14 mouse cellular contexts compared by ENCODE assay signal in the genomic region with DNA sequence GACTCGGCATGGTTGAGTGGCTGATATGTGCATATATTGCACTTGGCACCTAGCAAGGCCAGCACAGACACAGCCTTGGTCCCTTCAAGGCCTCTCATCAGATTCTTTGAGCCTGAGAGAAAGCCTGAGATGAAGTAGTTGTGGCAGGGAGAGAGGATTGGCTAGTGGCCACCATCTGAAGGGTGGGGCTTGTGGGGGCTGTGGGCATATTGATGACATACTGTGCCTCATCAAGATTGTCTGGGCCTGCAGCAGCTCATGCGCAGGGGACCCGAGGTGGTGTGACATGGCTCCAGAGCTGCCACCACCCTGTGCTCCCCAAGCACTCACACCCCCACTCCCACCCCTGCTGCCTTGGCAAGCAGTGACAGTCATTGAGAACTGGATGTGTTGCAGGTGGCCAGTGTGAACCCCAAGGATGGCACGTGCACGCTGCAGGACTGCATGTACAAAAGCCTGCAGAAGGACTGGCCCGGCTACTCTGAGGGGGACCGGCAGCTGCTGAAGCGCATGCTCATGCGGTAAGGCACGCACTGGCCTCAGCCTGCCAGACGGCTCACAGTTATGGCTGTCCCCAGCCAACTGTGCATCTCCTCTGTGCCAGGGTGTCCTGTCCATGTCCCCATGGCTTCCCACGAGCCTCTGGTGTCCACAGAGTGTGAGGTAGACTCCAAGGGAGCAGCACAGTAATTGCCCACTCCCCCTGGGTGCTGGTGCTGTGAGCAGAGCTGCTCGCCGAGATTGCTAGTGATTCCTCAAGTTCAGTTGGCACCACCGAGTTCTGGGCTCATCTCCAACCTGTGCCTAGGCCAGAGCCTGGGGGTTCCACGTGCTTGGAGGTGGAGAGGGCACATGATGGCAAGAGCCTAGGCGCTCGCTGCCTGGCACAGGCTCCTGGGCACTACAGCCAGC. TPM values are rescaled to one million over a fixed set of nuclear protein-coding genes. Genes with fewer than 3 reads are reported as not detected.
DNase-seq lines count a peak whose midpoint lies in the region; ATAC-seq and TF ChIP-seq lines count a peak whose summit lies in the region.
"Had no signal": no experiment of that assay in that cellular context is flagged by ENCODE, and none has a peak within 500 bp of the region (broad histone marks: within the 10 kb centered on the region; RNA-seq: fewer than 3 reads in every experiment).

No protein-coding gene starts in this region.

- 0 out of 2 replicates have a peak, but pooled peaks have one; percentile 28 for ATAC-seq in forebrain, embryonic 13.5 days
- peak; percentile 31; the same call in 1 of the 2 replicates for ATAC-seq in hindbrain, embryonic 15.5 days (ENCODE audit: low FRiP score, low read depth)
- no peak for ATAC-seq in hindbrain, embryonic 11.5 days (ENCODE audit: low FRiP score)
- ATAC-seq in midbrain, postnatal 0 days (ENCODE audit: low FRiP score) = no peak; the same call in 1 of the 2 replicates
- ATAC-seq in erythroblast, adult 5-6 weeks (replicated peaks; ENCODE audit: low FRiP score, poor library complexity, severe bottlenecking) = no peak
- ATAC-seq: inflammation-experienced regulatory T-cells, adult 6 months had no signal

- no peak overlapping the region for H3K27ac ChIP-seq in forebrain, embryonic 13.5 days
- H3K27ac ChIP-seq in forebrain, embryonic 10.5 days = no peak overlapping the region
- no peak overlapping the region; the same call in 1 of the 2 replicates for H3K27ac ChIP-seq in hindbrain, embryonic 15.5 days (replicated peaks)
- no peak overlapping the region for H3K27ac ChIP-seq in hindbrain, embryonic 11.5 days (ENCODE audit: low read depth, low read length)
- H3K27ac ChIP-seq in midbrain, postnatal 0 days (ENCODE audit: low read depth, low read length) = no peak overlapping the region
- H3K27ac ChIP-seq in midbrain, embryonic 10.5 days (replicated peaks) = no peak overlapping the region
- H3K27ac ChIP-seq: liver, embryonic 13.5 days; macrophage had no signal

- no peak for TF ChIP-seq CTCF in midbrain, postnatal 0 days (IDR thresholded peaks at IDR 0.05)

- WGBS in forebrain, embryonic 13.5 days = 88% methylated on average over 18 of the region's 18 CpGs
- 94% methylated on average over 18 of the region's 18 CpGs for WGBS in forebrain, embryonic 10.5 days
- 83% methylated on average over 18 of the region's 18 CpGs for WGBS in hindbrain, embryonic 15.5 days
- 95% methylated on average over 18 of the region's 18 CpGs for WGBS in hindbrain, embryonic 11.5 days
- 90% methylated on average over 18 of the region's 18 CpGs for WGBS in midbrain, postnatal 0 days
- 94% methylated on average over 18 of the region's 18 CpGs for WGBS in midbrain, embryonic 10.5 days

- no peak overlapping the region for H3K4me3 ChIP-seq in forebrain, embryonic 13.5 days
- H3K4me3 ChIP-seq in forebrain, embryonic 10.5 days = no peak overlapping the region
- no peak overlapping the region for H3K4me3 ChIP-seq in hindbrain, embryonic 15.5 days
- no peak overlapping the region for H3K4me3 ChIP-seq in hindbrain, embryonic 11.5 days (ENCODE audit: low read depth, low read length)
- no peak overlapping the region for H3K4me3 ChIP-seq in midbrain, postnatal 0 days (ENCODE audit: low read depth, low read length)
- H3K4me3 ChIP-seq in midbrain, embryonic 10.5 days = no peak overlapping the region
- H3K4me3 ChIP-seq: liver, embryonic 13.5 days had no signal

- no peaks in the 10 kb centered on the region for H3K4me1 ChIP-seq in forebrain, embryonic 13.5 days
- no peaks in the 10 kb centered on the region for H3K4me1 ChIP-seq in forebrain, embryonic 10.5 days
- H3K4me1 ChIP-seq in hindbrain, embryonic 15.5 days (replicated peaks) = no peaks in the 10 kb centered on the region
- H3K4me1 ChIP-seq in hindbrain, embryonic 11.5 days (replicated peaks; ENCODE audit: control insufficient read depth, insufficient read depth, low read length) = no peaks in the 10 kb centered on the region
- no peaks in the 10 kb centered on the region for H3K4me1 ChIP-seq in midbrain, postnatal 0 days (ENCODE audit: insufficient read depth, low read length)
- H3K4me1 ChIP-seq in midbrain, embryonic 10.5 days = no peaks in the 10 kb centered on the region
- H3K4me1 ChIP-seq: liver, embryonic 13.5 days had no signal

- H3K9ac ChIP-seq in forebrain, embryonic 13.5 days = no peak overlapping the region
- no peak overlapping the region for H3K9ac ChIP-seq in hindbrain, embryonic 15.5 days
- no peak overlapping the region for H3K9ac ChIP-seq in hindbrain, embryonic 11.5 days (ENCODE audit: low read depth, low read length)
- H3K9ac ChIP-seq in midbrain, postnatal 0 days (replicated peaks; ENCODE audit: low read length, poor library complexity, severe bottlenecking) = no peak overlapping the region
- H3K9ac ChIP-seq: liver, embryonic 13.5 days had no signal

- H3K27me3 ChIP-seq in forebrain, embryonic 13.5 days = no peaks in the 10 kb centered on the region
- H3K27me3 ChIP-seq in forebrain, embryonic 10.5 days (ENCODE audit: poor library complexity, severe bottlenecking) = no peaks in the 10 kb centered on the region
- no peaks in the 10 kb centered on the region for H3K27me3 ChIP-seq in hindbrain, embryonic 15.5 days
- no peaks in the 10 kb centered on the region for H3K27me3 ChIP-seq in hindbrain, embryonic 11.5 days (ENCODE audit: control insufficient read depth, insufficient read depth, low read length)
- H3K27me3 ChIP-seq in midbrain, postnatal 0 days (ENCODE audit: insufficient read depth, low read length) = no peaks in the 10 kb centered on the region
- H3K27me3 ChIP-seq in midbrain, embryonic 10.5 days (ENCODE audit: low read depth, poor library complexity, severe bottlenecking) = no peaks in the 10 kb centered on the region
- H3K27me3 ChIP-seq: liver, embryonic 13.5 days had no signal

- H3K9me3 ChIP-seq in forebrain, embryonic 13.5 days (replicated peaks) = no peaks in the 10 kb centered on the region
- no peaks in the 10 kb centered on the region for H3K9me3 ChIP-seq in forebrain, embryonic 10.5 days
- H3K9me3 ChIP-seq in hindbrain, embryonic 15.5 days = no peaks in the 10 kb centered on the region
- H3K9me3 ChIP-seq in hindbrain, embryonic 11.5 days (ENCODE audit: control insufficient read depth, low read length) = no peaks in the 10 kb centered on the region
- no peaks in the 10 kb centered on the region for H3K9me3 ChIP-seq in midbrain, postnatal 0 days (ENCODE audit: low read length)
- H3K9me3 ChIP-seq in midbrain, embryonic 10.5 days (replicated peaks) = no peaks in the 10 kb centered on the region
- H3K9me3 ChIP-seq: liver, embryonic 13.5 days had no signal

- DNase-seq in forebrain, embryonic 10.5 days (ENCODE audit: extremely low spot score, low spot score) = no peak
- no peak for DNase-seq in hindbrain, embryonic 11.5 days (ENCODE audit: low spot score)
- peak; percentile 47 for DNase-seq in midbrain, postnatal 0 days (ENCODE audit: low spot score)
- no peak for DNase-seq in midbrain, embryonic 10.5 days (ENCODE audit: low spot score)
- no peak for DNase-seq in ovary, postnatal 14 days (ENCODE audit: low spot score)
- DNase-seq: B cell, adult 2 months; liver, embryonic 13.5 days; thymus, postnatal 25 days had no signal

- H3K36me3 ChIP-seq in forebrain, embryonic 13.5 days (ENCODE audit: poor library complexity, severe bottlenecking) = peaks cover 94% of the 10 kb centered on the region
- H3K36me3 ChIP-seq in forebrain, embryonic 10.5 days (replicated peaks) = peaks cover 96% of the 10 kb centered on the region
- peaks cover 58% of the 10 kb centered on the region for H3K36me3 ChIP-seq in hindbrain, embryonic 15.5 days
- peaks cover 10% of the 10 kb centered on the region for H3K36me3 ChIP-seq in hindbrain, embryonic 11.5 days (ENCODE audit: control insufficient read depth, insufficient read depth, low read length)
- peaks cover 63% of the 10 kb centered on the region for H3K36me3 ChIP-seq in midbrain, postnatal 0 days (ENCODE audit: insufficient read depth, low read length)
- peaks cover 96% of the 10 kb centered on the region for H3K36me3 ChIP-seq in midbrain, embryonic 10.5 days

- no peak overlapping the region for H3K4me2 ChIP-seq in forebrain, embryonic 13.5 days
- H3K4me2 ChIP-seq in hindbrain, embryonic 15.5 days = no peak overlapping the region
- no peak overlapping the region for H3K4me2 ChIP-seq in hindbrain, embryonic 11.5 days (replicated peaks; ENCODE audit: low read depth, low read length)
- H3K4me2 ChIP-seq in midbrain, postnatal 0 days (ENCODE audit: low read depth, low read length, poor library complexity, severe bottlenecking) = no peak overlapping the region
- H3K4me2 ChIP-seq: liver, embryonic 13.5 days had no signal

RNA-seq across cellular contexts. Expression of a gene that starts 10.4 kb away (rescaled TPM):
- polyA plus RNA-seq in forebrain, embryonic 13.5 days (2015; fragmentation: Nextera tagmentation; extraction: Ambion mirVana) = 87.1 and 105 TPM in 2 replicates
- 166 and 170 TPM in 2 replicates for polyA plus RNA-seq in forebrain, embryonic 10.5 days (2016; fragmentation: Nextera tagmentation; extraction: Ambion mirVana)
- polyA plus RNA-seq in hindbrain, embryonic 15.5 days (2015; fragmentation: Nextera tagmentation; extraction: Ambion mirVana) = 146 and 152 TPM in 2 replicates
- polyA plus RNA-seq in hindbrain, embryonic 11.5 days (2014; fragmentation: Nextera tagmentation; extraction: Ambion mirVana) = 57.9 and 65.1 TPM in 2 replicates
- total RNA-seq in midbrain, postnatal 0 days (2014; rRNA removed) = 176 and 180 TPM in 2 replicates
- polyA plus RNA-seq in midbrain, postnatal 0 days (2015; fragmentation: Nextera tagmentation; extraction: Ambion mirVana) = 140 and 146 TPM in 2 replicates
- 126 and 137 TPM in 2 replicates for polyA plus RNA-seq in midbrain, embryonic 10.5 days (2016; fragmentation: Nextera tagmentation; extraction: Ambion mirVana)
- total RNA-seq in erythroblast, adult 5-6 weeks (2015; ENCODE audit: low replicate concordance) = 3.8 and 6.1 TPM in 2 replicates
- 1.4 and 7.7 TPM in 2 replicates for total RNA-seq in erythroblast, adult 5-6 weeks (2017; ENCODE audit: low replicate concordance)

RNA-seq across cellular contexts. Expression of a gene that starts 24.9 kb away (rescaled TPM):
- polyA plus RNA-seq in forebrain, embryonic 13.5 days (2015; fragmentation: Nextera tagmentation; extraction: Ambion mirVana) = 81.9 and 101 TPM in 2 replicates
- polyA plus RNA-seq in forebrain, embryonic 10.5 days (2016; fragmentation: Nextera tagmentation; extraction: Ambion mirVana) = 74.4 and 84.1 TPM in 2 replicates
- polyA plus RNA-seq in hindbrain, embryonic 15.5 days (2015; fragmentation: Nextera tagmentation; extraction: Ambion mirVana) = 150 and 172 TPM in 2 replicates
- 126 and 129 TPM in 2 replicates for polyA plus RNA-seq in hindbrain, embryonic 11.5 days (2014; fragmentation: Nextera tagmentation; extraction: Ambion mirVana)
- 279 and 392 TPM in 2 replicates for total RNA-seq in midbrain, postnatal 0 days (2014; rRNA removed)
- 230 and 247 TPM in 2 replicates for polyA plus RNA-seq in midbrain, postnatal 0 days (2015; fragmentation: Nextera tagmentation; extraction: Ambion mirVana)
- 73.3 and 78.8 TPM in 2 replicates for polyA plus RNA-seq in midbrain, embryonic 10.5 days (2016; fragmentation: Nextera tagmentation; extraction: Ambion mirVana)
- total RNA-seq in erythroblast, adult 5-6 weeks (2015; ENCODE audit: low replicate concordance) = 6.3 and 10.9 TPM in 2 replicates
- total RNA-seq in erythroblast, adult 5-6 weeks (2017; ENCODE audit: low replicate concordance) = 6.3 and 13.8 TPM in 2 replicates

RNA-seq across cellular contexts. Expression of a gene that starts 32.2 kb away (rescaled TPM):
- 0.65 and 0.68 TPM in 2 replicates for polyA plus RNA-seq in forebrain, embryonic 13.5 days (2015; fragmentation: Nextera tagmentation; extraction: Ambion mirVana)
- polyA plus RNA-seq in forebrain, embryonic 10.5 days (2016; fragmentation: Nextera tagmentation; extraction: Ambion mirVana) = 0.49 and 0.87 TPM in 2 replicates
- polyA plus RNA-seq in hindbrain, embryonic 15.5 days (2015; fragmentation: Nextera tagmentation; extraction: Ambion mirVana) = 1.1 and 2.2 TPM in 2 replicates
- 0.85 and 0.97 TPM in 2 replicates for polyA plus RNA-seq in hindbrain, embryonic 11.5 days (2014; fragmentation: Nextera tagmentation; extraction: Ambion mirVana)
- 1.8 and 2.2 TPM in 2 replicates for total RNA-seq in midbrain, postnatal 0 days (2014; rRNA removed)
- 0.74 and 1.4 TPM in 2 replicates for polyA plus RNA-seq in midbrain, postnatal 0 days (2015; fragmentation: Nextera tagmentation; extraction: Ambion mirVana)
- polyA plus RNA-seq in midbrain, embryonic 10.5 days (2016; fragmentation: Nextera tagmentation; extraction: Ambion mirVana) = 1.1 and 1.2 TPM in 2 replicates
- total RNA-seq in erythroblast, adult 5-6 weeks (2015; ENCODE audit: low replicate concordance) = 5.4 and 9.0 TPM in 2 replicates
- 0.98 and 2.3 TPM in 2 replicates for total RNA-seq in erythroblast, adult 5-6 weeks (2017; ENCODE audit: low replicate concordance)

RNA-seq across cellular contexts. Expression of a gene that starts 44.5 kb away (rescaled TPM):
- 16.5 and 16.6 TPM in 2 replicates for polyA plus RNA-seq in forebrain, embryonic 13.5 days (2015; fragmentation: Nextera tagmentation; extraction: Ambion mirVana)
- 20.8 and 22.7 TPM in 2 replicates for polyA plus RNA-seq in forebrain, embryonic 10.5 days (2016; fragmentation: Nextera tagmentation; extraction: Ambion mirVana)
- polyA plus RNA-seq in hindbrain, embryonic 15.5 days (2015; fragmentation: Nextera tagmentation; extraction: Ambion mirVana) = 15.1 and 20.9 TPM in 2 replicates
- polyA plus RNA-seq in hindbrain, embryonic 11.5 days (2014; fragmentation: Nextera tagmentation; extraction: Ambion mirVana) = 15.4 and 16.5 TPM in 2 replicates
- 10.2 and 14.1 TPM in 2 replicates for total RNA-seq in midbrain, postnatal 0 days (2014; rRNA removed)
- 12.6 and 13.2 TPM in 2 replicates for polyA plus RNA-seq in midbrain, postnatal 0 days (2015; fragmentation: Nextera tagmentation; extraction: Ambion mirVana)
- 18.0 and 22.7 TPM in 2 replicates for polyA plus RNA-seq in midbrain, embryonic 10.5 days (2016; fragmentation: Nextera tagmentation; extraction: Ambion mirVana)
- total RNA-seq in erythroblast, adult 5-6 weeks (2015; ENCODE audit: low replicate concordance) = 2.5 and 5.2 TPM in 2 replicates
- 4.0 and 4.7 TPM in 2 replicates for total RNA-seq in erythroblast, adult 5-6 weeks (2017; ENCODE audit: low replicate concordance)

RNA-seq across cellular contexts. Expression of a gene that starts 48.5 kb away (rescaled TPM):
- polyA plus RNA-seq in forebrain, embryonic 13.5 days (2015; fragmentation: Nextera tagmentation; extraction: Ambion mirVana) = 0.15 TPM in 1 of 2 replicates, not detected in the other
- not detected in 2 replicates for polyA plus RNA-seq in forebrain, embryonic 10.5 days (2016; fragmentation: Nextera tagmentation; extraction: Ambion mirVana)
- 0.25 and 0.30 TPM in 2 replicates for polyA plus RNA-seq in hindbrain, embryonic 15.5 days (2015; fragmentation: Nextera tagmentation; extraction: Ambion mirVana)
- not detected in 2 replicates for polyA plus RNA-seq in hindbrain, embryonic 11.5 days (2014; fragmentation: Nextera tagmentation; extraction: Ambion mirVana)
- 0.22 and 1.8 TPM in 2 replicates for total RNA-seq in midbrain, postnatal 0 days (2014; rRNA removed)
- polyA plus RNA-seq in midbrain, postnatal 0 days (2015; fragmentation: Nextera tagmentation; extraction: Ambion mirVana) = 0.26 and 0.32 TPM in 2 replicates
- not detected in 2 replicates for polyA plus RNA-seq in midbrain, embryonic 10.5 days (2016; fragmentation: Nextera tagmentation; extraction: Ambion mirVana)
- total RNA-seq in erythroblast, adult 5-6 weeks (2015; ENCODE audit: low replicate concordance) = not detected in 2 replicates
- total RNA-seq in erythroblast, adult 5-6 weeks (2017; ENCODE audit: low replicate concordance) = 0.60 TPM in 1 of 2 replicates, not detected in the other
- polyA plus RNA-seq: embryonic facial prominence, embryonic 11.5 days; inflammation-experienced regulatory T-cells, adult 6 months had no signal

Comparison
In these comparisons a context has a peak if more than half of its experiments do, and no peak if none do; other contexts are left out.
1. ATAC-seq: peak in forebrain, embryonic 13.5 days (single experiment) and hindbrain, embryonic 15.5 days (single experiment); none in hindbrain, embryonic 11.5 days (single experiment), midbrain, postnatal 0 days (single experiment) and erythroblast, adult 5-6 weeks (single experiment).